Mouse (Mus musculus) ES-Bruce4 (cell line): Measurements from ENCODE around the gene Eid3.

Source experiments
- CTCF ChIP-seq: IDR thresholded peaks from one replicate; pipeline ENCODE4 v1.8.1; 2011; ENCODE audit warnings: low read depth, low read length
- POLR2A ChIP-seq: IDR thresholded peaks from one replicate; pipeline ENCODE4 v1.8.1; 2011; ENCODE audit warnings: low read length; ENCODE audit not compliant: insufficient read depth

- peak; percentile 80 for TF ChIP-seq POLR2A
- TF ChIP-seq CTCF = no peak
Observed at GRCm38 (mm10) chr10:82858691-82859532, 7.5 kb upstream of the Eid3 start.
